Mouse (Mus musculus) limb, embryonic 11.5 days (tissue): ENCODE data around the gene Mfn1. TPM values are rescaled to one million over a fixed set of nuclear protein-coding genes. Genes with fewer than 3 reads are reported as not detected.

Source experiments
- ATAC-seq: fragments of 200-750 bp; cut with Nextera tagmentation; 2 replicates; pipeline ENCODE4 v1.8.0; 2017; ENCODE audit warnings: low read depth; ENCODE audit not compliant: insufficient number of reproducible peaks, low FRiP score, low TSS enrichment
- DNase-seq: peaks from one replicate; pipeline ENCODE4 v3.0.0-alpha.2; 2015; ENCODE audit warnings: low spot score
- H3K27ac ChIP-seq: fragments of 300-500 bp; sonication (generic); replicated peaks from 2 replicates; pipeline ENCODE4 v1.5.1; 2014; ENCODE audit warnings: low read depth, mild to moderate bottlenecking, low read length
- H3K27me3 ChIP-seq: fragments of 300-500 bp; sonication (generic); 2 replicates; pipeline ENCODE4 v1.6.1; 2014; ENCODE audit warnings: mild to moderate bottlenecking, low read length, mixed read lengths; ENCODE audit not compliant: control insufficient read depth, insufficient read depth
- H3K36me3 ChIP-seq: fragments of 300-500 bp; sonication (generic); 2 replicates; pipeline ENCODE4 v1.6.1; 2014; ENCODE audit warnings: mild to moderate bottlenecking, low read length, moderate library complexity, mixed read lengths; ENCODE audit not compliant: control insufficient read depth, insufficient read depth
- H3K4me1 ChIP-seq: fragments of 300-500 bp; sonication (generic); 2 replicates; pipeline ENCODE4 v1.6.1; 2014; ENCODE audit warnings: low read length, mixed read lengths; ENCODE audit not compliant: control insufficient read depth, insufficient read depth
- H3K4me2 ChIP-seq: fragments of 300-500 bp; sonication (generic); 2 replicates; pipeline ENCODE4 v1.6.1; 2014; ENCODE audit warnings: low read depth, mild to moderate bottlenecking, moderate library complexity; ENCODE audit not compliant: severe bottlenecking
- H3K4me3 ChIP-seq: fragments of 300-500 bp; sonication (generic); 2 replicates; pipeline ENCODE4 v1.5.1; 2014; ENCODE audit warnings: low read depth, low read length
- H3K9ac ChIP-seq: fragments of 300-500 bp; sonication (generic); 2 replicates; pipeline ENCODE4 v1.6.1; 2014; ENCODE audit warnings: mild to moderate bottlenecking, low read length
- H3K9me3 ChIP-seq: fragments of 300-500 bp; sonication (generic); 2 replicates; pipeline ENCODE4 v1.6.1; 2016; ENCODE audit warnings: low read length; ENCODE audit not compliant: control insufficient read depth
- WGBS: fragments of 180-500 bp; shearing (Covaris S2); extraction: QIAGEN DNeasy Blood & Tissue Kit; methylation state at CpG from one replicate; pipeline ENCODE4 v1.1.7; 2014; 5-methylcytosine and 5-hydroxymethylcytosine counted together
- polyA plus RNA-seq: library from polyadenylated mRNA; unstranded; fragments of >200 nt; fragmentation: Nextera tagmentation; extraction: Ambion mirVana; gene quantifications from 2 replicates; pipeline ENCODE4 v1.2.1, GENCODE M21; 2014

Gene Mfn1
- polyA plus RNA-seq, 1 experiment from 2014 or later, result 28.3 TPM

- Histone ChIP-seq H3K36me3 (no peaks in the 10 kb centered on the region), H3K27me3 (no peaks in the 10 kb centered on the region), H3K27ac (no peak overlapping the region), H3K9me3 (no peaks in the 10 kb centered on the region), H3K9ac (no peak overlapping the region), H3K4me1 (no peaks in the 10 kb centered on the region), H3K4me3 (no peak overlapping the region), H3K4me2 (peak overlapping the region; percentile 29)
- WGBS, result 4% methylated on average over 17 of the region's 17 CpGs
- ATAC-seq (no peak), DNase-seq (peak; percentile 80)
These were observed 20.5 kb upstream of the Mfn1 start for GRCm38 (mm10) chr3:32508666-32509324.

DNA sequence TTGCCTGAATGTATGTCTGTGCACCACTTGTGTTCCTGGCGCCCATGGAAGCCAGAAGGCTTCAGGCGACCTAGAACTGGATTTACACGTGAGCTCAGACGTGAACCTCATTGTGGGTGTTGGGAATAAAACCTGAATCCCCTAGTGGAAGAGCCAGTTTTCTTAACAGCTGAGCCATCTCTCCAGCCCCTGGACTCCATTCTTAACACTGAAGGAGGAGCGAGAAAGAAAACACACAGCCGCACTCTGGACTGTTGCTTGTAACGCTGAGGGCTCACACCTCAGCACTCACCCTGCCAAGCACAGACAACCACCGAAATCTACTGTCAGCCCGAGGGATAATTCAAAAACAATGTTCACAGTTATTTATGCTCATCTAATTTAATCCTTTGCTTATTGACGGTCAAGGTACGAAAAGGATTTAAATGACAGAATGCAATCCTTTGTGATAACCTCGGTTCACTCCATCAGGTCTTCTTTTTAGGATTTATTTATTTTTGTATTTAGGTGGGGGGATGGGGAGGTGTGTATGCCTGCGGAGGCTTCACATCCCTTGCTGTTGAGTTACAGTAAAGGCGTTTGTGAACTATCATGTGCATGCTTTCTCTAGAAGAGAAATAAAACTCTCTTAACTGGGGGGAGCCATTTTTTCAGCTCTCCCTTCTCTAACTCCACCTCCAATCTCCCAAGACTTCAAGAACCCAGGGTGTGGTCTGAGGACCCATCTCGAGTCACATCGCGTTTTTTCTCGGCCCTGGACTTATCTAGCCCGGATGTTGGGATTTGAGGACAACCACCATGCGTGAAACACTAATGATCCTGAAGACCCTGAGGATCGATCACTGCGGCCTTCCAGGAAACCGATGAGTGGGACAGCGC lies 19.5 kb upstream of the Mfn1 start, which contains the start of gene Zfp639:
Gene Zfp639, plus strand, starts transcription at position 764 of the 879 bp plus-strand sequence.
- no peaks in the 10 kb centered on the region for H3K27me3 ChIP-seq
- no peak for DNase-seq
- H3K4me3 ChIP-seq, result peak within 1 kb of the TSS; percentile 70

GRCm38 (mm10) chr3:32510375-32511190 lies 18.7 kb upstream of the Mfn1 start:
- H3K4me2 ChIP-seq, result peak overlapping the region; percentile 57
- H3K27me3 ChIP-seq, result no peaks in the 10 kb centered on the region
- H3K36me3 ChIP-seq, result no peaks in the 10 kb centered on the region
- under 1% methylated on average over 57 of the region's 69 CpGs for WGBS
- peak overlapping the region; percentile 70 for H3K4me3 ChIP-seq
- ATAC-seq (peak; percentile 93), DNase-seq (peak; percentile 99)
- peak overlapping the region; percentile 62 for H3K27ac ChIP-seq
- H3K9ac ChIP-seq, result peak overlapping the region; percentile 92
- H3K4me1 ChIP-seq, result no peaks in the 10 kb centered on the region
- H3K9me3 ChIP-seq, result no peaks in the 10 kb centered on the region

More for the DNA sequence above, 19.5 kb upstream of the Mfn1 start, which contains the start of gene Zfp639:
- no peaks in the 10 kb centered on the region for H3K4me1 ChIP-seq
- peak within 1 kb of the TSS; percentile 92 for H3K9ac ChIP-seq
- 8% methylated on average over 24 of the region's 24 CpGs for WGBS
- peak within 1 kb of the TSS; percentile 62 for H3K27ac ChIP-seq
- no peaks in the 10 kb centered on the region for H3K9me3 ChIP-seq
- peak within 1 kb of the TSS; percentile 57 for H3K4me2 ChIP-seq
- H3K36me3 ChIP-seq, result no peaks in the 10 kb centered on the region
- peak; percentile 1; the same call in 1 of the 2 replicates for ATAC-seq

- ATAC-seq (no peak), DNase-seq (no peak)
- Histone ChIP-seq H3K4me3 (peak overlapping the region; percentile 70), H3K27ac (no peak overlapping the region), H3K9ac (peak overlapping the region; percentile 92; the same call in 1 of the 2 replicates), H3K36me3 (no peaks in the 10 kb centered on the region), H3K4me2 (peak overlapping the region; percentile 57), H3K9me3 (no peaks in the 10 kb centered on the region), H3K4me1 (no peaks in the 10 kb centered on the region), H3K27me3 (no peaks in the 10 kb centered on the region)
- whole genome bisulfite sequencing, result 7% methylated on average over 13 of the region's 13 CpGs
These were observed 18.1 kb upstream of the Mfn1 start for GRCm38 (mm10) chr3:32511191-32511550.

GRCm38 (mm10) chr3:32512686-32513284 lies 16.5 kb upstream of the Mfn1 start:
- peaks cover 2% of the 10 kb centered on the region; the same call in 1 of the 2 replicates for H3K36me3 ChIP-seq
- H3K4me1 ChIP-seq, result no peaks in the 10 kb centered on the region
- 91% methylated on average over 7 of the region's 7 CpGs for WGBS
- H3K4me2 ChIP-seq, result no peak overlapping the region
- DNase-seq (no peak), ATAC-seq (no peak)
- no peak overlapping the region for H3K9ac ChIP-seq
- H3K4me3 ChIP-seq, result no peak overlapping the region
- H3K9me3 ChIP-seq, result no peaks in the 10 kb centered on the region
- no peak overlapping the region for H3K27ac ChIP-seq
- H3K27me3 ChIP-seq, result no peaks in the 10 kb centered on the region

GRCm38 (mm10) chr3:32513528-32513927 lies 15.7 kb upstream of the Mfn1 start:
- Histone ChIP-seq H3K9ac (no peak overlapping the region), H3K4me1 (no peaks in the 10 kb centered on the region), H3K9me3 (no peaks in the 10 kb centered on the region), H3K4me3 (no peak overlapping the region), H3K27me3 (no peaks in the 10 kb centered on the region), H3K4me2 (no peak overlapping the region), H3K27ac (no peak overlapping the region), H3K36me3 (peaks cover 2% of the 10 kb centered on the region; the same call in 1 of the 2 replicates)
- ATAC-seq (no peak), DNase-seq (no peak)

- Histone ChIP-seq H3K27ac (no peak overlapping the region), H3K9ac (no peak overlapping the region), H3K4me2 (no peak overlapping the region), H3K4me1 (no peaks in the 10 kb centered on the region), H3K36me3 (peaks cover 7% of the 10 kb centered on the region), H3K27me3 (no peaks in the 10 kb centered on the region), H3K9me3 (no peaks in the 10 kb centered on the region), H3K4me3 (no peak overlapping the region)
- DNase-seq, result no peak
- 93% methylated on average over 4 of the region's 4 CpGs for WGBS
- ATAC-seq, result no peak
These were observed 2.1 kb upstream of the Mfn1 start for GRCm38 (mm10) chr3:32527181-32527580.
